Mouse (Mus musculus): ENCODE data around the gene Ldb3.

- TF ChIP-seq GATA1 (IDR thresholded peaks at IDR 0.05; ENCODE audit: low read length) = no peak
- TF ChIP-seq TAL1 (IDR thresholded peaks at IDR 0.05; ENCODE audit: low read length) = no peak
Measured at GRCm38 (mm10) chr14:34615625-34616024, 27.1 kb upstream of the Ldb3 start.

Data from erythroblast, embryonic 14.5 days (primary cell).